Mouse (Mus musculus) urinary bladder, postnatal 25 days (tissue): ENCODE measurements around the gene Trim46.
A peak's percentile ranks its signal among the peaks of the same experiment; 100 is the strongest.

Source experiments
- DNase-seq: peaks from one replicate; pipeline ENCODE4 v3.0.0; 2022; ENCODE audit warnings: low spot score

Gene Trim46

DNA sequence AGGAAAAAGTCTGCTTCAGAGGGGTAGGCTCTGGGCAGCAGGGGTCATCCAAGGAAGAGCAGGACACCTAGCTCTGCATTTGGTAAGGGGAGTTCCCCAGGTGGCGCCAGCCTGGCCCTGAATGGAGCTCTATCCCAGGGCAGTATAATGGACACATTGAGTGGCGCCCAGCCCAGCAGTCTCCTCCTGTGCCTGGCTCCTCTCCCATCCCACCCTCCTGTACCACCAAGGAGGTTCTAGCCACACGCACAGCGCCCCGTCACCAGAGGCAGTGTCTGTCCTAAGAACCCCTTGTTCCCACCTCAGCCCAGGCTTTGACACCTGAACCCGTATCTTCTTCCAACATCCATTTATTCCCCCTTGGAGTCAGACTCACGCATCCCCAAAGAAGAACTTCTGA lies 36.4 kb downstream of the Trim46 start:
- DNase-seq: no peak

DNA sequence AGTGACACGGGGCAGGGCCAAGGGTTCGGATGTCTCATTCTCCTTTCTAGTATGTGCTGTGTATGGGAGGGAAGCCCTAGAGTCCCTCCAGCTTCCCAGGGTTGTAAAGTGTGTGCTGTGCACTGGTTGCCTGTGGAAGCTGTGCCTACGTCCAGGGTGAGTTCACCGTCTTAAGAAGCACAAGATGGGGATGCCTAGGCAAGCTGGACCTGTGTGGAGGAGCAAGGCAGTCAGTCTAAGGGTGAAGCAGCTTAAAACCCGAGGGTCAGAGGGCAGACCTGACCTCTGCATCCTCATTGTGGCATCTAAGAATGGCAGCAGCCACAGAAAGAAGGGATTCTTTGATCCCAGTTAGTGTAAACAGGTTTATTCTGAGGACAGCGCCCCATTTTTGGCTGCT lies 37.4 kb downstream of the Trim46 start:
- no peak for DNase-seq

DNA sequence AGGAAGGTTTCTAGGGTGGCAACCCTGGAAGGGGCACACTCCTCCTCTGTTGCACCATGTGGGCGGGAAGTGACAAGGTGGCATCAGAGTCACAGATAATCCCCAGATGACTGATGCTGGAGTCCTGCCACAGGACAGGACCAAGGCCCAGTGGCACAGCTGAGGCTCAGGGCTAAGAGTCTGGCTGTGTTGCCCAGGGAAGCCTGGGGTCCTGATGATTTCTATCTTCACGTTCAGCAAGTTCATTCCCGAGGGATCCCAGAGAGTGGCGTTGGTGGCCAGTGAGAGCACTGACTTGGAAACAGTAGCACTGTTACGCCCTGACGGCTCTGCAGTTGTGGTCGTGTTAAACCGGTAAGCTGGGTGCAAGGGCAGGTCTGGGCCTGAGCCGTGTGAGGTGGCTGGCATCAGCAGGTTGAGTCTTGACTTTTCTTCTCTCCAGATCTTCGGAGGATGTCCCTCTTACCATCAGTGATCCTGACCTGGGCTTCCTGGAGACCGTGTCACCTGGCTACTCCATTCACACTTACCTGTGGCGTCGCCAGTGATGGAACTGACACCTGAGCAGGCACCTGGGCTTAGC lies 37.9 kb downstream of the Trim46 start:
- no peak for DNase-seq

DNA sequence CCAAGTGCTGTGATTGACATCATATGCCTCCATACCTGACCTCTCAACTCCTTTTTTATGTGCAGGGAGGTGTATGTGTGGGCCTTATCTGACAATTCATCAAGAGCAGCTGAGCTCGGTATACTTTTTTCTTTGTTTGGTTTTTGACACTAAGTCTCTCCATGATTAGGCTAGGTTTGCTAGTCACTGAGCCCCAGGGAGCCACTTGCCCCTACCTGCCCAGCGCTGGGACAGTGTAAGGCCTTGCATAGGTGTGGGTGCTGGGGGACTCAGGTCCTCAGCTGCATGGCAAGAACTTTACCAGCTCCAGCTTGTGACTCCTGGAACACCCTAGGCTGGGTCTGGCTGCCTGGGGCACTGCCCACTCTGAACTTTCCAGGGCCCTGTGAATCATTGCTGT lies 39.4 kb downstream of the Trim46 start:
- no peak for DNase-seq

DNA sequence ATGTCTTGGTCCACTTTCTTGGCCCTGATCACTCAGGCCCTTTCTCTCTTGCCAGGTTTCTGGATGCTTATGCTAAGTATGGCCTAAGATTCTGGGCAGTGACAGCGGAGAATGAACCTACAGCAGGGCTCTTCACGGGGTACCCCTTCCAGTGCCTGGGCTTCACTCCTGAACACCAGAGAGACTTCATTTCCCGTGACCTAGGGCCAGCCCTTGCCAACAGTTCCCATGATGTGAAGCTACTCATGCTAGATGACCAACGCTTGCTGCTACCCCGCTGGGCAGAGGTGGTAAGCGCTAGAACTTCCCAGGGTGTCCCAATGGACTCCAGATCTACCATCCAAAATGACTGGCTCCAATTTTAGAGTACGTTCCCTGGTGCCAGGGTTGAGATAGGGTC lies 40.0 kb downstream of the Trim46 start:
- DNase-seq: no peak

DNA sequence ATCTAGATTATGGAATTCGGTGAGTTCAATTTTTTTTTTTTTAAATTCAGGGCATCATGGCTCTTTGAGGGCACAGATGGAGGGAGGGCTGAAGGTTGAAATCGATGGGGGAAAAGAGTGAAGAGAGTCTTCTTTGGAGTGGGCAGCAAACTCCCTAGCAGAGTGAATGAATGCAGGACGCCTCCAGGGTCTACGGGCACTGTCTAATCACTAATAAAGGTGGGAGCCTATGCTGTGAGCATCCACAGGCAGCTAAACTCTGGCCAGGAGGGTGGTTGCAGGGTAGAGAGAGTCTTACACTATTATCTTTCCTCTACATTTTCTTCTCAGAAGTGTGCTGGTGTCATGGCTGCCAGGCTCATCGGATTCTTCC lies 43.0 kb downstream of the Trim46 start:
- DNase-seq: no peak

DNA sequence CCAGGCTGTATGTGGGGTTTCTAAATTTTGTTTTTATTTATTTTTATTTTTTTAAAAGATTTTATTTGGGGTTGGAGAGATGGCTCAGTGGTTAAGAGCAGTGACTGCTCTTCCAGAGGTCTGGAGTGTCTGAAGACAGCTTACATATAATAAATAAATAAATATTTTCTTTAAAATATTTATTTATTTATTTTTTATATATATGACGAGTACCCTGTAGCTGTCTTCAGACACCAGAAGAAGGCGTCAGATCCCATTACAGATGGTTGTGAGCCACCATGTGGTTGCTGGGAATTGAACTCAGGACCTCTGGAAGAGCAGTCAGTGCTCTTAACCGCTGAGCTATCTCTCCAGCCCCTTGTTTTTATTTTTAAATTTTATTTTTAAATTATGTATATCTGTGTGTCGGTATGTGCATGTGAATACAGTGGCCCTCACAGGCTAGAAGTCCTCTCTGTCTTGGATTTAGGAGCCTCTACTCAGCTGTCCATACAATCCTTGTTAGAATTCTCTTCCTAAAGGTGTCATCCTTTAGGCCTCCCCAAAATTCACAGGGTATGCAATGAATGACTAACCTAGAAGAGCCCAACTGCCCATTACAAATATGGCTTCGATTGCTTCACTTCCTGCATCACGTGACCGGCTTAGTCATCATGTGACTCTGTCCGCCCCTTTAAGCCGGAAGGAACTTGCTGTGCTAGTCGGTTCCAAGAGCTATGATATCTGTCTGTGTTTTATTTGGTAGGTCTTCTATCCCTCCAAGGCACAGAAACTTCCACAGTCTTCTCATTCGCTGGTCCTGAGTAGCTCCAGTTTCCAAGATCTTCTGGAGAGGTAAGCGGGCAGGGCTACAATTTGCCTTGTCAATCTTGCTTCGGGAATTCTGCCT lies 43.6 kb downstream of the Trim46 start, which contains the start of gene Gba:
Gene Gba (plus strand): TSS at position 676 of the 889 bp plus-strand sequence.
- DNase-seq: peak; percentile 89

DNA sequence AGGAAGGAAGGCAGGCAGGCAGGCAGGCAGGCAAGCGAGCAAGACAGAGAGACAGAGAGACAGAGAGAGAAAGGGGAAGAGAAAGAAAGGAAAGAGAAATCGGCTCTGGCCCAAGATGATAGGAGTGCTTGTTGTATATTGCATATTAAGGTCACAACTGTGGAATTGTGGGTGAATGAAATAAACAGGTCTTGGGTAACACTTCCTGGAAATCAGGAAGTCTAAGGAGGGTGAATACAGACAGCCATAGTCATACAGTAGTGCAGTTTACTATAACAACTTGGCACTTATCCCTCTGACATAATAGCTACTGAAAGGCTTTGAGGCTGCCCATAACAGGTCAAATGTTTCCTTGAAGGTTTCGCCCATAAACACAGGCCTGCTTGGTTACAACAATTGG lies 46.3 kb downstream of the Trim46 start:
- DNase-seq: no peak

DNA sequence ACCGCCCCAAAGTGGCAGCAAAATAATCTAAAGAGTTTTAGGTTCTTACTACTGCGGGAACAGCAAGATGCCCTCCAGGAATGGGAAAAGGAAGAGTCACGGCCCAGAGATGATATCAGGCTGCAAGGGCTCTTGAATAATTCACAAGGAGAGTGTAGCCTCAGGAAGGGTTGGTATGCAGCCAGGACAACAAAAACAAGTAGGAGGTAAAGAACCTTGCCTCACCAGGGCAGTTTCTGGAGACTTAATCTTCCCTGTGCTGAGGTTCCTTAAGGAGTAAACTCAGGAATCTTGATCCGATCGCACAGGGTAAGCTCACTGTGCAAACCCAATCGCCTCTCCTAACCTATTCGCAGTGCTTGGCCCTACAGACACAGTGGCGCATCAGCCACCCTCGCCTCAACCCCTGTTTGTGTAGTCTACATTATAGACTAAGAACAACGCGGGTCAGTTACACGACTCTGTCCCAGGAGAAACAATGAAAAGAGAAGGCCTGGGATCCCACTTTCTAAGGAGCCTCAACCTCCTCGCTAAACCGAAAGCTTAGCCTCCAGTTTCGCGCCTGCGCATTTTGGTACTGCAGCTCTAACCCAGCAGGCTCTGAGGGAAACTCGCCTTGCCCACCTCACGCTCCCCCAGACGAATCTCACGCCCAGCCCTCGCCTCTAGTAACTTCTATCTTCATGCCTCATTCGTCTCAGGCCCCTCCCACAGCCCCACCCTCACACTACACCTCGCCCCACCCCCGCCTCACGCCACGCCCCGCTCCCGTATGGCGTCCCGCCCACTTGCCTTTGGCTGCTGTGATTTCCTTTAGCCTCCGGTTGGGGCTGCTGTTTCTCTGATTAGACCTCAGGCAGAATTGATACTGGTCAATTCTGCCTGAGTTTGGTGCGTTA lies 49.9 kb downstream of the Trim46 start:
- peak; percentile 83 for DNase-seq

DNA sequence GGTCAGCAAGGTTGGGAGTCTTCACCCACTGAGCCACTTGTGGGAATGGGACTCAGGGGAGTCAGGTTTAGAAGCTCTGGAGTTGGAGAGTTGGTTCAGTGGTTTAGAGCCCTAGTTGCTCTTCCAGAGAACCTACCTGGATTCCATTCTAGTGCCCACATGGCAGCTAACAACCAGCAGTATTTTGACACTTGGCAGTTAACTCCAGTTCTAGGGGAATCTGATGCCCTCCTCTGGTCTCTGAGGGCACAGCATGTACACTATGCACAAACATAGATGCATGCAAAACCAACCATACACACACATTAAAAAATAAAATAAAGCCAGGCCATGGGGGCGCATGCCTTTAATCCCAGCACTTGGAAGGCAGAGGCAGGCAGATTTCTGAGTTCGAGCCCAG lies 52.3 kb downstream of the Trim46 start:
- no peak for DNase-seq

DNA sequence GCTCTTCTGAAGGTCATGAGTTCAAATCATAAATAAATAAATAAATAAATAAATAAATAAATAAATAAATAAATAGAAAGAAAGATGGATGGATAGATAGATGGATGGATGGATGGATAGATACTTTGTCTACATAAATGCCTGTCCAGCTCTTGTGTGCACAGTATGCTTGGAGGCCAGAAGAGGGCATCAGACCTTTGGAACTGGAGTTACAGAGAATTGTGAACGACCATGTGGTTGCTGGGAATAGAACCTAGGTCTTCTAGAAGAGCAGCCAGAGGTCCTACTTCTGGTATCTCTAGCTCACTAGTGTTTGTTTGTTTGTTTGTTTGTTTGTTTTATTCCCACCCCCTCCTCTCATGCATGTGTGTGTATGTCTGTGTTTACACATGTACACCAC lies 52.8 kb downstream of the Trim46 start:
- no peak for DNase-seq

DNA sequence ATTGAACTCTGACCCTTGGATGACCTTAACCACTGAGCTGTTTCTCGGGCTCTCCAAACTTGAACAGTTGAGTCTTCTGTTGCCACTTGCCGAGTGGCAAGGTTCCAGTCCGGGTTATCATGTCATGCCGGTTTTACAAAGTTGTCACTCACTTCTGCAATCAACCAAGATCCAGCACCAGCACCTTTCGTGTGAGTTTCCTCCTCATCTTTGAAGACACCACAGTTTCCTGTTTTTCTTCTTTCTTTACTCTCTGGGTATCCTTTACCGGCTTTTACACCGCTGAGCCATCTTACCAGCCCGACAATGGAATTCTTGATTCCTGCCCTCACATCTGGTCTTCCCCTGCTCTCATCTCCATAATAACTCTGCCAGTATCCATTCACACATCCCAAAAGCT lies 55.7 kb downstream of the Trim46 start:
- DNase-seq: no peak

DNA sequence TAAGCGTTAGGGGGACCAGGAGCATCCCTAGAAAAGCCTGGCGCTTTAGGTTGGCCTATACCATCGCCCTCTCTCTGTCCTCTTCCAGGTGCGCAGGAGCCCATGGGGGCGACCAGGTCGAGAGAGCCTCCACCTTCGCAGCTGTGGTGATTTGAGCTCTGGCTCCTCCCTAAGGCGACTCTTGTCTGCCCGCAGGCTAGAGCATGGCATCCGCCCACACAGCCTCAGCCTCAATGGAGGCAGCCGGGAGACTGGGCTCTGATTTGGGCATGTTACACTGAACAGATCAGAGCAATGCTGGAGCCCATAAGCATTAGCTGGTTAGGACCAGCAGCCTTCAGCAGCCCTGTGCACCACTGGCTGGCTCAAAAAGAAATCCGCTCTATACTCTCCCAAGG lies 57.6 kb downstream of the Trim46 start:
- no peak for DNase-seq

DNA sequence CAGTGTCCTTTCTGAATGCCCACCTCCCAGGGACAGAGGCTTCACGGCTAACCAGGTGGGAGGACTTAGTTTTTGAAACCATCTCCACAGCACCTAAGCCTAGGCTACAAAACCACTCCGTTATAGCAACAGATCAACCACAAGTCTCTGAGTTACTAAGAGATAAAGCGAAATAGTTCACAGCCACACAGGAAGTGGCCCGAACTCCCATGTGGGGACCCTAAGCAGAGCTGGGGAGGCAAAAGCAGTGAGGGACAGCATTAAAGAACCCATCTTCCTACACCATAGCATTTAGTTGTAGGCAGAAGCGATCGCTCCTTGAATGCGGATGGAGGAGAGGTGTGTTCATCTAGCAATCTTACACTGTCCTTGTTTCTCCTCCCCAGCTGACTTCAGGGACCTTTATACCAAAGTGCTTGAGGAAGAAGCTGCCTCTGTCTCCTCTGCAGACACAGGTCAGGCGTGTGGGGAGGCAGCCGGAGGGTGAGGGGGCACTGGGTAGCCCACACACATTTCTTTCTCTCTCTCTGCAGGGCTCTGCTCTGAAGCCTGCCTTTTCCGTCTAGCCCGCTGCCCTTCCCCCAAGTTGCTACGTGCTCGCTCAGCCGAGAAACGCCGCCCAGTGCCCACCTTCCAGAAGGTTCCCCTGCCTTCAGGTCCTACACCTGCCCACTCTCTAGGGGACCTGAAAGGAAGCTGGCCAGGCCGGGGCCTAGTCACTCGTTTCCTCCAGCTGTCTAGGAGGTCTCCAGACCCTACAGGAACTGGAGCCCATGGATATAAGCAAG lies 58.2 kb downstream of the Trim46 start:
- no peak for DNase-seq

DNA sequence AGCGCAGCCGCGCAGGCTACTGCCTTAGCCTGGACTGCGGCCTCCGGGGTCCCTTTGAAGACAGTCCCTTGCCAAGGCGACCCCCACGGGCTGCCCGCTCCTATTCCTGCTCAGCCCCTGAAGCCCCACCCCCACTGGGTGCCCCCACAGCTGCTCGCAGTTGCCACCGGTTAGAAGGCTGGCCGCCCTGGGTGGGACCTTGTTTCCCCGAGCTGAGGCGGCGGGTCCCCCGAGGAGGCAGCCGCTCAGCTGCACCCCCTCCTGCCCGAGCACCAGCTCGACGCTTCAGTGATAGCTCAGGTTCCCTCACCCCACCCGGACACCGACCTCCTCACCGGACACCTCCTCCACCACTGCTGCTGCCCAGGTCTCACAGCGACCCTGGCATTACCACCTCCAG lies 58.9 kb downstream of the Trim46 start:
- DNase-seq: no peak
